Mouse (Mus musculus) testis, adult 2 months (tissue): Measurements from ENCODE around the gene Hist1h2bl.
"Not testable (repeated sequence)": the region's sequence is repeated elsewhere in the genome, so short reads cannot be mapped to it uniquely, and the experiment has no call there.

Experiments used
- CTCF ChIP-seq: fragments of 200-500 bp; IDR thresholded peaks from 2 replicates; pipeline ENCODE4 v1.5.1; 2012; ENCODE audit warnings: low read depth, mild to moderate bottlenecking, inconsistent platforms, low read length, moderate library complexity; ENCODE audit not compliant: control insufficient read depth, insufficient read depth, insufficient replicate concordance
- POLR2A ChIP-seq: fragments of 200-500 bp; IDR thresholded peaks from 2 replicates; pipeline ENCODE4 v1.6.1; 2012; ENCODE audit warnings: low read depth, mild to moderate bottlenecking, inconsistent platforms, low read length, moderate library complexity; ENCODE audit not compliant: control insufficient read depth

DNA sequence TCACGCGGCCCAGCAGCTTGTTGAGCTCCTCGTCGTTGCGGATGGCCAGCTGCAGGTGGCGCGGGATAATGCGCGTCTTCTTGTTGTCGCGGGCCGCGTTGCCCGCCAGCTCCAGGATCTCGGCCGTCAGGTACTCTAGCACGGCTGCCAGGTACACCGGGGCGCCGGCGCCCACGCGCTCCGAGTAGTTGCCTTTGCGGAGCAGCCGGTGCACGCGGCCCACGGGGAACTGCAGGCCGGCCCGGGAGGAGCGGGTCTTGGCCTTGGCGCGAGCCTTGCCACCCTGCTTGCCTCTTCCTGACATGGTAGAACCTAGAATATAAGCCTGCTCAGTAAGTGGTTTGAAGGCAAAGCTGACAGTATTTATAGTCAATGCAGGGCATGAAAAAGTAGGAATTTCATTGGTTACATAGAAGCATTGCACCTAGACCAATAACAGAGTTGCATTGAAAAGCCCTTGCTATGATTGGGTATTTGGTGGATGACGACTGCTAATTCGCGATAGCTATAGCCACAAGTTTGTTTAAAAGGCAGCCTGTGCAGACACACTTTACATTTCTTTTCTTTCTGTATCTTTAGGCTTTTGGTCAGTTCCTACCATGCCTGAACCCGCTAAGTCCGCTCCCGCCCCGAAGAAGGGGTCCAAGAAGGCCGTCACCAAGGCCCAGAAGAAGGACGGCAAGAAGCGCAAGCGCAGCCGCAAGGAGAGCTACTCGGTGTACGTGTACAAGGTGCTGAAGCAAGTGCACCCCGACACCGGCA is 37.8 kb upstream of the Hist1h2bl start, which contains the start of the genes Hist1h2ak and Hist1h2bn:
- not testable (repeated sequence) for TF ChIP-seq POLR2A, CTCF
